Mouse (Mus musculus) G1E (cell line): ENCODE data around the gene Tusc2. TPM values are rescaled to one million over a fixed set of nuclear protein-coding genes. Genes with fewer than 3 reads are reported as not detected.
A peak's percentile ranks its signal among the peaks of the same experiment; 100 is the strongest.

Source experiments
- ATAC-seq: 2 replicates; pipeline ENCODE4 v1.8.0; 2016; ENCODE audit warnings: mild to moderate bottlenecking; ENCODE audit not compliant: insufficient number of reproducible peaks, poor library complexity, low FRiP score, severe bottlenecking; ENCODE audit errors: extremely low read depth
- DNase-seq: peaks from one replicate; pipeline ENCODE4 v3.0.0; 2012; ENCODE audit warnings: low spot score
- H3K27me3 ChIP-seq: 2 replicates; pipeline ENCODE4 v1.6.1; 2012; ENCODE audit warnings: mild to moderate bottlenecking, low read length, inconsistent platforms; ENCODE audit not compliant: insufficient read depth
- H3K36me3 ChIP-seq: replicated peaks from 2 replicates; pipeline ENCODE3; 2012; ENCODE audit warnings: mild to moderate bottlenecking, inconsistent platforms
- H3K4me1 ChIP-seq: 2 replicates; pipeline ENCODE4 v1.6.1; 2012; ENCODE audit warnings: low read depth, low read length, inconsistent platforms, mixed read lengths; ENCODE audit not compliant: insufficient read depth
- H3K4me3 ChIP-seq: 2 replicates; pipeline ENCODE4 v1.5.1; 2012; ENCODE audit warnings: low read depth, mild to moderate bottlenecking, inconsistent platforms, low read length, moderate library complexity, mixed read lengths
- H3K9me3 ChIP-seq: replicated peaks from 2 replicates; pipeline ENCODE4 v1.6.1; 2012; ENCODE audit warnings: inconsistent platforms
- CTCF ChIP-seq: IDR thresholded peaks from 2 replicates; pipeline ENCODE4 v1.5.1; 2012; ENCODE audit warnings: low read depth, low read length, inconsistent platforms, mixed read lengths
- GATA1 ChIP-seq: IDR thresholded peaks from 2 replicates; pipeline ENCODE4 v1.6.1; 2012; ENCODE audit warnings: borderline replicate concordance, low read length, inconsistent platforms, mixed read lengths
- GATA2 ChIP-seq: IDR thresholded peaks from 2 replicates; pipeline ENCODE4 v1.6.1; 2012; ENCODE audit warnings: low read depth, low read length, inconsistent platforms, borderline replicate concordance
- POLR2AphosphoS5 ChIP-seq: IDR thresholded peaks from 2 replicates; pipeline ENCODE4 v1.6.1; 2012; ENCODE audit warnings: low read depth, low read length, inconsistent platforms; ENCODE audit not compliant: insufficient replicate concordance
- TAL1 ChIP-seq: conservative IDR thresholded peaks from 2 replicates; pipeline ENCODE4 v1.6.1; 2012; ENCODE audit warnings: low read depth, low read length, inconsistent platforms, mixed read lengths
- polyA plus RNA-seq: library from polyadenylated mRNA; stranded (reverse); fragments of >175 nt; gene quantifications from 2 replicates; pipeline ENCODE4 v1.2.3, GENCODE M21; 2012
- total RNA-seq, 2 experiments: library from RNA; stranded (forward) in 1 of 2; stranded (reverse) in 1 of 2; fragments of 200-1000 nt in 1 of 2; fragments of >200 nt in 1 of 2; fragmentation: Nextera tagmentation in 1 of 2; gene quantifications; 2 replicates each; pipeline ENCODE4 v1.2.3; 2014 to 2017

The Tusc2 gene
- total and polyA plus RNA-seq, 3 experiments, result 16.0 to 33.1 (median 24.4) TPM

- DNase-seq (no peak), ATAC-seq (no peak)
- Histone ChIP-seq H3K27me3 (peaks cover 13% of the 10 kb centered on the region), H3K9me3 (no peaks in the 10 kb centered on the region), H3K36me3 (peaks cover 42% of the 10 kb centered on the region), H3K4me3 (peak overlapping the region; percentile 68), H3K4me1 (peaks cover 37% of the 10 kb centered on the region)
- TF ChIP-seq GATA1, result no peak
Observed at GRCm38 (mm10) chr9:107612945-107613569, 50.0 kb downstream of the Tusc2 start.

- H3K4me3 ChIP-seq, result no peak overlapping the region
- TF ChIP-seq GATA1 (no peak), POLR2AphosphoS5 (no peak), GATA2 (no peak), CTCF (no peak), TAL1 (no peak)
- H3K9me3 ChIP-seq, result no peaks in the 10 kb centered on the region
- DNase-seq (no peak), ATAC-seq (no peak)
- peaks cover 36% of the 10 kb centered on the region for H3K4me1 ChIP-seq
- H3K27me3 ChIP-seq, result peaks cover 2% of the 10 kb centered on the region; the same call in 1 of the 2 replicates
- H3K36me3 ChIP-seq, result peaks cover 62% of the 10 kb centered on the region
Observed at GRCm38 (mm10) chr9:107615035-107615434, 52.0 kb downstream of the Tusc2 start.

Other genes with a start within 250 kb of the Tusc2 start
- 29.6 and 42.6 TPM in 2 replicates for gene Hemk1, start 224.9 kb upstream of the Tusc2 start, total RNA-seq (2014; fragmentation: Nextera tagmentation)
- gene Hemk1, start 224.9 kb upstream of the Tusc2 start, total RNA-seq (2017), result 35.6 and 48.6 TPM in 2 replicates
- gene Hemk1, start 224.9 kb upstream of the Tusc2 start, polyA plus RNA-seq, result 9.4 and 11.0 TPM in 2 replicates
- 1.3 TPM in 1 of 2 replicates, not detected in the other for gene 6430571L13Rik, start 222.7 kb upstream of the Tusc2 start, total RNA-seq (2014; fragmentation: Nextera tagmentation)
- 0.64 and 0.76 TPM in 2 replicates for gene 6430571L13Rik, start 222.7 kb upstream of the Tusc2 start, total RNA-seq (2017)
- gene 6430571L13Rik, start 222.7 kb upstream of the Tusc2 start, polyA plus RNA-seq, result 0.29 and 0.46 TPM in 2 replicates
- gene Cacna2d2, start 163.6 kb upstream of the Tusc2 start, total RNA-seq (2014; fragmentation: Nextera tagmentation), result not detected in 2 replicates
- 0.05 and 0.06 TPM in 2 replicates for gene Cacna2d2, start 163.6 kb upstream of the Tusc2 start, total RNA-seq (2017)
- gene Cacna2d2, start 163.6 kb upstream of the Tusc2 start, polyA plus RNA-seq, result 0.09 TPM in 1 of 2 replicates, not detected in the other
- gene Tmem115, start 29.3 kb upstream of the Tusc2 start, total RNA-seq (2014; fragmentation: Nextera tagmentation), result 20.5 and 22.1 TPM in 2 replicates
- gene Tmem115, start 29.3 kb upstream of the Tusc2 start, total RNA-seq (2017), result 16.6 and 18.0 TPM in 2 replicates
- gene Tmem115, start 29.3 kb upstream of the Tusc2 start, polyA plus RNA-seq, result 23.2 and 27.1 TPM in 2 replicates
- 1.9 TPM in 1 of 2 replicates, not detected in the other for gene Cyb561d2, start 21.1 kb upstream of the Tusc2 start, total RNA-seq (2014; fragmentation: Nextera tagmentation)
- gene Cyb561d2, start 21.1 kb upstream of the Tusc2 start, total RNA-seq (2017), result 23.1 and 30.2 TPM in 2 replicates
- gene Cyb561d2, start 21.1 kb upstream of the Tusc2 start, polyA plus RNA-seq, result 10.6 and 11.7 TPM in 2 replicates
- 16.3 and 22.6 TPM in 2 replicates for gene Nprl2, start 21.0 kb upstream of the Tusc2 start, total RNA-seq (2014; fragmentation: Nextera tagmentation)
- gene Nprl2, start 21.0 kb upstream of the Tusc2 start, total RNA-seq (2017), result 18.4 and 35.0 TPM in 2 replicates
- 1.4 and 1.7 TPM in 2 replicates for gene Nprl2, start 21.0 kb upstream of the Tusc2 start, polyA plus RNA-seq
- 1.1 TPM in 1 of 2 replicates, not detected in the other for gene Zmynd10, start 16.0 kb upstream of the Tusc2 start, total RNA-seq (2014; fragmentation: Nextera tagmentation)
- gene Zmynd10, start 16.0 kb upstream of the Tusc2 start, total RNA-seq (2017), result 6.2 and 7.3 TPM in 2 replicates
- gene Zmynd10, start 16.0 kb upstream of the Tusc2 start, polyA plus RNA-seq, result 1.1 TPM in 2 replicates
- 15.4 and 19.4 TPM in 2 replicates for gene Rassf1, start 11.7 kb upstream of the Tusc2 start, total RNA-seq (2014; fragmentation: Nextera tagmentation)
- gene Rassf1, start 11.7 kb upstream of the Tusc2 start, total RNA-seq (2017), result 29.5 and 35.4 TPM in 2 replicates
- gene Rassf1, start 11.7 kb upstream of the Tusc2 start, polyA plus RNA-seq, result 10.7 and 12.1 TPM in 2 replicates
- gene Hyal2, start 4.7 kb downstream of the Tusc2 start, total RNA-seq (2014; fragmentation: Nextera tagmentation), result 11.7 and 16.8 TPM in 2 replicates
- gene Hyal2, start 4.7 kb downstream of the Tusc2 start, total RNA-seq (2017), result 4.2 and 5.5 TPM in 2 replicates
- gene Hyal2, start 4.7 kb downstream of the Tusc2 start, polyA plus RNA-seq, result 28.9 and 33.9 TPM in 2 replicates
- gene Hyal1, start 13.7 kb downstream of the Tusc2 start, total RNA-seq (2014; fragmentation: Nextera tagmentation), result 6.6 and 7.3 TPM in 2 replicates
- gene Hyal1, start 13.7 kb downstream of the Tusc2 start, total RNA-seq (2017), result 1.9 and 2.3 TPM in 2 replicates
- 1.4 and 2.2 TPM in 2 replicates for gene Hyal1, start 13.7 kb downstream of the Tusc2 start, polyA plus RNA-seq
- gene Naa80, start 15.6 kb downstream of the Tusc2 start, total RNA-seq (2014; fragmentation: Nextera tagmentation), result 17.1 and 17.4 TPM in 2 replicates
- 13.1 and 14.6 TPM in 2 replicates for gene Naa80, start 15.6 kb downstream of the Tusc2 start, total RNA-seq (2017)
- gene Naa80, start 15.6 kb downstream of the Tusc2 start, polyA plus RNA-seq, result 53.5 and 53.8 TPM in 2 replicates
- gene Hyal3, start 17.6 kb downstream of the Tusc2 start, total RNA-seq (2014; fragmentation: Nextera tagmentation), result 4.6 and 7.7 TPM in 2 replicates
- 1.1 and 1.4 TPM in 2 replicates for gene Hyal3, start 17.6 kb downstream of the Tusc2 start, total RNA-seq (2017)
- gene Hyal3, start 17.6 kb downstream of the Tusc2 start, polyA plus RNA-seq, result 0.29 and 0.53 TPM in 2 replicates
- gene Ifrd2, start 24.4 kb downstream of the Tusc2 start, total RNA-seq (2014; fragmentation: Nextera tagmentation), result 178 and 183 TPM in 2 replicates
- gene Ifrd2, start 24.4 kb downstream of the Tusc2 start, total RNA-seq (2017), result 76.0 and 76.7 TPM in 2 replicates
- 153 and 156 TPM in 2 replicates for gene Ifrd2, start 24.4 kb downstream of the Tusc2 start, polyA plus RNA-seq
- not detected in 2 replicates for gene Sema3b, start 46.0 kb downstream of the Tusc2 start, total RNA-seq (2014; fragmentation: Nextera tagmentation)
- gene Sema3b, start 46.0 kb downstream of the Tusc2 start, total RNA-seq (2017), result 0.27 TPM in 1 of 2 replicates, not detected in the other
- not detected in 2 replicates for gene Sema3b, start 46.0 kb downstream of the Tusc2 start, polyA plus RNA-seq
- 337 and 375 TPM in 2 replicates for gene Gnai2, start 72.1 kb downstream of the Tusc2 start, total RNA-seq (2014; fragmentation: Nextera tagmentation)
- 232 TPM in 2 replicates for gene Gnai2, start 72.1 kb downstream of the Tusc2 start, total RNA-seq (2017)
- 657 and 787 TPM in 2 replicates for gene Gnai2, start 72.1 kb downstream of the Tusc2 start, polyA plus RNA-seq
- not detected in 2 replicates for gene Slc38a3, start 106.3 kb downstream of the Tusc2 start, total RNA-seq (2014; fragmentation: Nextera tagmentation)
- gene Slc38a3, start 106.3 kb downstream of the Tusc2 start, total RNA-seq (2017), result 0.11 and 0.12 TPM in 2 replicates
- not detected in 2 replicates for gene Slc38a3, start 106.3 kb downstream of the Tusc2 start, polyA plus RNA-seq
- gene Gnat1, start 116.5 kb downstream of the Tusc2 start, total RNA-seq (2014; fragmentation: Nextera tagmentation), result not detected in 2 replicates
- gene Gnat1, start 116.5 kb downstream of the Tusc2 start, total RNA-seq (2017), result 0.05 TPM in 1 of 2 replicates, not detected in the other
- not detected in 2 replicates for gene Gnat1, start 116.5 kb downstream of the Tusc2 start, polyA plus RNA-seq
- gene Sema3f, start 147.2 kb downstream of the Tusc2 start, total RNA-seq (2014; fragmentation: Nextera tagmentation), result not detected in 2 replicates
- 0.11 and 0.52 TPM in 2 replicates for gene Sema3f, start 147.2 kb downstream of the Tusc2 start, total RNA-seq (2017)
- 0.07 and 0.09 TPM in 2 replicates for gene Sema3f, start 147.2 kb downstream of the Tusc2 start, polyA plus RNA-seq
- 355 and 467 TPM in 2 replicates for gene Rbm5, start 207.7 kb downstream of the Tusc2 start, total RNA-seq (2014; fragmentation: Nextera tagmentation)
- 261 and 271 TPM in 2 replicates for gene Rbm5, start 207.7 kb downstream of the Tusc2 start, total RNA-seq (2017)
- 14.3 and 23.4 TPM in 2 replicates for gene Rbm5, start 207.7 kb downstream of the Tusc2 start, polyA plus RNA-seq